Mouse (Mus musculus) bone marrow macrophage, adult 2 months (primary cell): ENCODE data around the gene Htr5a. TPM values are rescaled to one million over a fixed set of nuclear protein-coding genes. Genes with fewer than 3 reads are reported as not detected.

Experiments
- H3K27ac ChIP-seq: 2 replicates; pipeline ENCODE4 v1.5.1; 2012; ENCODE audit warnings: low read depth, low read length; ENCODE audit not compliant: insufficient read depth
- H3K4me1 ChIP-seq: 2 replicates; pipeline ENCODE4 v1.6.1; 2012; ENCODE audit warnings: low read length; ENCODE audit not compliant: control insufficient read depth, insufficient read depth
- H3K4me3 ChIP-seq: 2 replicates; pipeline ENCODE4 v1.5.1; 2012; ENCODE audit warnings: mild to moderate bottlenecking, low read length, moderate library complexity; ENCODE audit not compliant: insufficient read depth
- CTCF ChIP-seq: IDR thresholded peaks from 2 replicates; pipeline ENCODE4 v1.5.1; 2012; ENCODE audit warnings: low read depth, mild to moderate bottlenecking, low read length, moderate library complexity
- POLR2A ChIP-seq: IDR thresholded peaks from 2 replicates; pipeline ENCODE4 v1.6.1; 2012; ENCODE audit warnings: mild to moderate bottlenecking, low read depth, low read length, borderline replicate concordance
- polyA plus RNA-seq: library from polyadenylated mRNA; stranded (reverse); fragments of >200 nt; gene quantifications from 2 replicates; pipeline ENCODE4 v1.2.4, GENCODE M21; 2012; ENCODE audit not compliant: missing spikeins, insufficient read depth, insufficient read length

Htr5a gene
- polyA plus RNA-seq, 1 experiment, result not detected

DNA sequence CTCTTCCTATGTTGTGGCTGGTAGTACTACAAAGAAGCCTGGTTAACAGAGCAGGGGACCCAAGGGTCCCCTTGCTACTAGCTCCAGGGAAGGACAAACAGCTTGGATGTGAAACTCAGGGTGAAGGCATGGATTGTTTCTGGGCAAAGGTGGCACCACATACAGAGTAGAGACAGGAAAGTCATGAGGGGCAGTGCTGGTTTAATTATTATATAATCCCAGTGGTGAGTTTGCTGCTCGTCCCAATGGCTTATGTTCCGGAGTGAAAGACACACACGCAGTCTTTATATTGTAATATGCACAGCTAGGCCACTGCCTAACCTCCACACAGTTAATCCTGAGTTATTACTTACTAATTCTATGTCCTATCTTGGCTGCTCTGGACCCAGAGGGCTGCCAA lies 37.8 kb downstream of the Htr5a start:
- TF ChIP-seq CTCF (no peak), POLR2A (no peak)
- Histone ChIP-seq H3K27ac (no peak overlapping the region), H3K4me3 (no peak overlapping the region), H3K4me1 (no peaks in the 10 kb centered on the region)

DNA sequence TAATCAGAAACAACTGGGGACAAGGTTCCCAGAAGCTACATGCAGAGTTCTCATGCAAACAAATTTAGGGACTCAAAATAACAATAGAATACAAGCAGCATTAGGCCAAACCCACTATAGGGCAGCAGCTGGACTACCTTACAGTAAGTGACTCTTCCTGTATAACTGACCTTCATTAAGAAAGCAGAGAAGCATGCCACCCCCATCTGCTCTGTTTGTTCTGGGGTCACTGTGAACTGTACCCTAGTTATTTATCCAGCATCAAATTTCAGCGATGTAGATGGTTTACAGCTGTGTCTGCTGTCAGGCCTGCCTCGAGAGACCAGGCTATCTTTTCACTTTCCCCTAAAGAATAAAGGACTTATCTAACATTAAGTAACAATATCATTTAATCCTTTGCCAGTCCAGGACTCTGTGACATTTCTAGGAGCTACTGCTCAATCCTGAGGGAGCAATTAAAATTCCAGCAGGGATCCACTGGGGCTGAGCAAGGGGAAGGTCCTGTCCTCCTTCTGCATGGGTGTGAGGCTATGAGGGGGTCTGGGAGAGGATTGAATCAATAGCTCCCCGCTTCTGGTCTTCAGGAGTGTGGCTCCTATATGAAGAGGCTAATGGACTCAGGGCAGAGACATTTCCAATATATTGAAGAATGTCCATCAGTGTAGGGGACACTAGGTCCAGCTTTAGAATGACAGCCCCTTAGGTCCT lies 38.5 kb downstream of the Htr5a start:
- no peak overlapping the region for H3K4me3 ChIP-seq
- TF ChIP-seq CTCF (no peak), POLR2A (no peak)
- H3K27ac ChIP-seq, result no peak overlapping the region
- H3K4me1 ChIP-seq, result no peaks in the 10 kb centered on the region

DNA sequence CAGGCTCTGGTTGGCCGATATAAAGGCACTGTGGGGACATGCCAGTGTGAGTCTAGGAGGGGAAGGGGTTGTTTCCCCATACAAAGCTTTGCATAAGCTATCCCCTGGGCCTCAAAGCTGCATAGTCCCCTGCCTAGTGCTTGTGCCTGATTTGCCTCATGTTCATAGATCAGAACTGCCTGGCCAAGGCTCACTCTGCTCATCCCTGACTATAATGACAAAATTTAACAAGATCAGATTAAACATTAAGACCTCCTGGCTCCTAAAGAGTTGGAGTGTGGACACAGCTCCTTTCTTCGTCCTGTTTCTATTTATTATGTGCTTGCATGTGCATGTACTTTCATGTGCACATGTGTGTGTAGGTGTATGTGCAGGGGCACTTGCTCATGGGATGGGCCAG lies 39.3 kb downstream of the Htr5a start:
- Histone ChIP-seq H3K4me3 (no peak overlapping the region), H3K27ac (no peak overlapping the region), H3K4me1 (no peaks in the 10 kb centered on the region)
- TF ChIP-seq POLR2A, result no peak
- no peak for TF ChIP-seq CTCF

DNA sequence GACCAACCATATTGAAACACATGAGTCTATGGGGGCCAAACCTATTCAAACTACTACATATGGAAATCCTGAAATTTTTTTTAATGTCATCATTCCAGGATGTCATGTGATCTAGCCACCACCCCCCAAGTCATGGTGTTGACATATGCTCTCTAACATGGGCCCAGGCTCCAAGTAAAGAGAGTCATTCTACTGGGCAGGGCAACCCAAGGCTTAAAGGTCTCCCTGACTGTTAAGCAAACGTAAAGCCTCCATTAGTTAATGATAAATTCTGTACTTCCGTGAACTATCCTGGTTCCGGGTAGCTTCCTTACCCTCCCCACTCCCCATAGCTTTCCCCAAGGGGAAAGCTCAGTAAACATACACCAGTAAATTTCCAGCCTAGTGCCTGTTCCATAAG lies 46.1 kb downstream of the Htr5a start:
- Histone ChIP-seq H3K4me1 (no peaks in the 10 kb centered on the region), H3K4me3 (no peak overlapping the region), H3K27ac (no peak overlapping the region)
- TF ChIP-seq POLR2A, result no peak
- TF ChIP-seq CTCF, result no peak

DNA sequence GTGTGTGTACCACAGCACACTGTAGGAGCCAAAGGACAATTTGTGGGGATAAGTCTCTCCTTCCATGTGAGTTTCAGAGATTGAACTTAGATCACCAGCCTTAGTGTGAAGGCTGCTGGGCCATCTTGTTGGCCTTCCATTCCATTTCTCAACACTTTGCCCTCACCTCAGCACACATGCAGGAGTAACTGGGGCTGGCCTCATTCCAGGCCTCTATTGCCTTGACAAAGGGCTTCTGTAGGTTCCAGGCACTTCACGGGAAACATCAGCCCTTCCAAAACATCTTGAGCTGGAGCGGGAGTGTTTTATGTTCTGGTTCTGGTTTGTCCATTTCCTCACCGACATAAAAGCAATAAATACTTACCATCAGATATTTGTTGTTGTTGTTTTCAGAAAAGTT lies 54.0 kb downstream of the Htr5a start:
- TF ChIP-seq POLR2A, result no peak
- no peak for TF ChIP-seq CTCF
- H3K4me3 ChIP-seq, result no peak overlapping the region
- H3K4me1 ChIP-seq, result no peaks in the 10 kb centered on the region
- H3K27ac ChIP-seq, result no peak overlapping the region

DNA sequence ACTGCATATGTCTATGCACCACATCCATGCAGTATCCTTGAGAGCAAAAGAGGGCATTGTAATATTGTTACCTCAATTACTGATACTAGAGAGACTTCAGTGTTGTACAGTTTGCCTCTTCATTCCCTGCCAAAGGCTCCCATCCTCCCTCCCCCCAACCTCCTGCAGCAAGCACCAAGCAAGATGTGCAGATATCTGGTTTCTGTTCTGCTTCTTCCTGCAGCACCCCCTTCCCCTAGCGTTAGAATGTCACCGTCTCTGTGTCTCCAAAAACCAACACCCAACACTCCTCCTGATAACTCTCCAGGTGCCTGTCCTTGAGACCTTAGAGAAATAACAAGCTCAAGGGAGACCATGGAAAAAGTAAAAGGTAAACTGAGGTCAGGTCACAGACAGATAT lies 57.8 kb downstream of the Htr5a start:
- TF ChIP-seq CTCF, result no peak
- TF ChIP-seq POLR2A, result no peak
- Histone ChIP-seq H3K27ac (no peak overlapping the region), H3K4me3 (no peak overlapping the region), H3K4me1 (no peaks in the 10 kb centered on the region; the same call in 1 of the 2 replicates)

DNA sequence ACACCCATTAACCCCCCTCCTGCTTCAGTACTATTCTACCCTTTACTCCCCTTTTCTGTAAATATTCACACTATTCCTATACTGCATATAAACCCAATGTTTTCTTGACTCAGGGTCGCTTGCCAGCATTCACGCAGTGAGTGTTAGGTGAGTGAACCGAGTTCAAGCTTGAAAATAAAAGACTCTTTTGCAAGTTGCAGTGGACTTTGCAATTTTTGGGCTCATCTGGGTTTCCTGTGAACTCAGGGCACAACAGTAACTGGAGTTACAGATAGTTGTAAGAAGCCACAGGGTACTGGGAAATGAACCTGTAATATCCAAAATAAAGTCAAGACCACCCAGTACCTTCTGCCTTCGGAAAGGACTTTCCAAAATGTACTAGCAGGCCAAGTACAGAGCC lies 58.2 kb downstream of the Htr5a start:
- Histone ChIP-seq H3K4me3 (no peak overlapping the region), H3K27ac (no peak overlapping the region), H3K4me1 (no peaks in the 10 kb centered on the region; the same call in 1 of the 2 replicates)
- TF ChIP-seq POLR2A (no peak), CTCF (no peak)

Other genes starting within 250 kb of the Htr5a start
- 19.4 and 22.1 TPM in 2 replicates for gene Paxip1, start 50.5 kb upstream of the Htr5a start, polyA plus RNA-seq
- gene Insig1, start 229.2 kb downstream of the Htr5a start, polyA plus RNA-seq, result 37.4 and 40.7 TPM in 2 replicates